Mouse (Mus musculus): ENCODE measurements around the gene Ssb.

The Ssb gene

DNA sequence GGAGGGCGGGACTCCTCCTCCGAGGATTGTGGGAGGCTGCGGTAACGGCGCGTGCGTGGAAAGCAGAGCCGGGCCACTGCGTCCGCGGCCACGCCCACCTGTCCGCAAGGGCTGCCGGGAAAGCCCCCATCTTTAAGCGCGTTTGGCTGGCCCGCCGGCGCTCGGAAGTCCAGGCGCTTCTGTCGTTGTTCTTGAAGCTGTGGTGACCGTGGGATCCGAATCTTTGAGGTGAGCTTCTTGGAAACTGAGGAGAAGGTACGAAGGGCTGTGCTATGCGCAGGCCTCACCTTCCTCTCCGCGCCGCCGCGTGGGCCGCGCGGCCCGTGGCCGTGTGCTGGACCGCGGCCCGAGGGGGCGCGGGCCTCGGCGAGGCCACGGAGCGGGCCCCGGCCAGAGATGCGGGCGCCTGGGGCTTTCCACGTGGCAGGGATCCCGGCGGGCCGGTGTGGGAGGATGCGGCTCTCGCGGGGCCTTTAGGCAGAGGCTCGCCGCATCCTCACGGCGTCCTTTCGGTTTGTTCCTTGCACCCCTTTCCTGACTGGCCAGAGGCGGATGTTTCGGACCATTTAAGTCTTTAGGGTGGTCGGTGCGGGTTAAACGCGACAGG lies at the start of gene Ssb:
Ssb (plus strand) TSS at position 78 of the 607 bp plus-strand sequence.
- peak; percentile 96 for DNase-seq

DNA sequence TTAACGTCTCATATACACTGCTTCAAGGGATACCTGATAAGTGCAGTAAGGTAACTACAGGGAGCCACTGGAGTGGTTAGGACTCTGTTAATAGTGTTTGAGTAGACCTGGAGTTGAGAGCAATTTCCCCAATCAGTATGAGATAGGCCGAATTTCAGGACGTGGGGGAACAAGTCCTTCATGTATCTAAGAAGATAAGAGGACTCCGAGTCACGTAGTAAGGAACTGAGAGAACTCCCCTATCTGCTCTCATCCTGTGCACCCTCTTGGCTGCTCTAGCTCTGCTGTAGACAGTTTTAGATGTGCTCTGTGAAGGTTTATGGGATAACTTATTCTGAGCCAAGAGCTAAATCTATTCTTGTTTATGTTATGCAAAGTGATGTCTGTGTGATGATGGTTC lies 44.8 kb upstream of the Ssb start:
- DNase-seq, result no peak

DNA sequence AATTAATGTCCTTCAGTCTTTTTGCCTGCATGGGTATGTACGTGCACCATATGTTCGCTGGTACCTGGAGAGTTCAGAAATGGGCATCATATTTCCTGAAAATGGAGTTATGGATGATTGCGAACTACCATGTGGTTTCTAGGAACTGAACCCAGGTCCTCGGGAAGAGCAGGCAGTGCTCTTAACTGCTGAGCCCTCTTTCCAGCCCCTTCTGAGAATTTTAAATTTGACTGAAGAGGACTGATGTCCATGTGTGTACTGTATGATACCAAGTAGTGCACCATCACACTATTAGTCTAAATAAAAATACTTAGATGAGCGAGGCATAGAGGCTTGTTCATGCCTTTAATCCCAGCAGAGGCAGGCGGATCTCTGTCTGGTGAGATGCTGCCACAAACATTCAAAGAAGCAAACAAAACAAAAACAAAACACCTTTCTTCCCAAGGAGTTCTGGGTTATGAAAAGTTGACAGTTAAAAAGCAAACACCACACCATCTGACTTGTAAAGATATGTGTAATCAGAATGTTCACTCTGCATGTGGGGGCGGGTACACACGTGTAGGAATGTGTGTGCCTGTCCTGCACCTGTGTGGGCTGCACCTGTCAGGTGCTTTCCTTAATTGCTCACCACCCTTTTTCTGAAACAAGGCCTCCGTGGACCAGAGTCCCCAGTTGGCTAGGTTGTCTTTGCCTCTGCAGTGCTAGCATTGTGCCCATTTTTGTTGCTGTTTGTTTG lies 42.8 kb upstream of the Ssb start:
- no peak for DNase-seq

DNA sequence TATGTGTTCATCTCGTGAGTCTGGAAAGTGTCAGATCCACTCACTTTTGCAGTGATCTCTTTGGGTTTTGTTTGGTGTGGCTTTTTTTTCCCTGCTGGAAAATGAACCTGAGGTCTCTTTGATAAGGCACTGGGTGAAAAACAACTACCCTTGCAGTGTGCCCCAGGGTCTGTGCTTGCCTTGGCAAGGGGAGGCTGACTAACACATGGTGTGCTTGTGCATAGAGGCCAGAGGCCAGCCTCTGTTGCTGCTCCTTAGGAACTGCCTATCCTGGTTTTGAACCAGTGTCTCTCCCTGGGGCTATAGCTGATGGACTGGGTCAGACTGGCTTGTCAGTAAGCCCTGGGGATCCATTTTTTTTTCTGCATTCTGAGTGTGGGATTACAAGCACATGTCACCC lies 41.2 kb upstream of the Ssb start:
- no peak for DNase-seq

DNA sequence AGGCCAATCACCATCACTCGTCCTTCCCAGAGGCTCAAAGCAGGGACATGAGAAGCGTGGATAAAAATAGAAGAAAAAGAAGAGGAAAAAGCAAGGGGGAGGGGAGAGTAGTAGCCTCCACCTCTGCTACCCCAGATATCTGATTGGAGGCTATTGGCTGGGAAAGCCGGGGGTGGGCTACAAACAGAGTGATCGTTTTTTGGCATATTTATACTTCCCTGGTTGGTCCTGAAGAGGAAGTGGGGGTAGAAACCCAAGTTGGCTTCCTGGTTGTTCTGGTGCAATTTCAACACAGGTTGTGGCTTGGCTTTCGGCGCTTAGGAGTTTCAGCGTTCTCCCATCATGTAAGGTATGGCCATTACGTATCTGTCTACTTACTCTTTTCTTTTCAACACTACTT lies 39.7 kb upstream of the Ssb start, which contains the start of gene Klhl23:
Klhl23 (plus strand) TSS at position 234 of the 400 bp plus-strand sequence.
- peak; percentile 55 for DNase-seq

DNA sequence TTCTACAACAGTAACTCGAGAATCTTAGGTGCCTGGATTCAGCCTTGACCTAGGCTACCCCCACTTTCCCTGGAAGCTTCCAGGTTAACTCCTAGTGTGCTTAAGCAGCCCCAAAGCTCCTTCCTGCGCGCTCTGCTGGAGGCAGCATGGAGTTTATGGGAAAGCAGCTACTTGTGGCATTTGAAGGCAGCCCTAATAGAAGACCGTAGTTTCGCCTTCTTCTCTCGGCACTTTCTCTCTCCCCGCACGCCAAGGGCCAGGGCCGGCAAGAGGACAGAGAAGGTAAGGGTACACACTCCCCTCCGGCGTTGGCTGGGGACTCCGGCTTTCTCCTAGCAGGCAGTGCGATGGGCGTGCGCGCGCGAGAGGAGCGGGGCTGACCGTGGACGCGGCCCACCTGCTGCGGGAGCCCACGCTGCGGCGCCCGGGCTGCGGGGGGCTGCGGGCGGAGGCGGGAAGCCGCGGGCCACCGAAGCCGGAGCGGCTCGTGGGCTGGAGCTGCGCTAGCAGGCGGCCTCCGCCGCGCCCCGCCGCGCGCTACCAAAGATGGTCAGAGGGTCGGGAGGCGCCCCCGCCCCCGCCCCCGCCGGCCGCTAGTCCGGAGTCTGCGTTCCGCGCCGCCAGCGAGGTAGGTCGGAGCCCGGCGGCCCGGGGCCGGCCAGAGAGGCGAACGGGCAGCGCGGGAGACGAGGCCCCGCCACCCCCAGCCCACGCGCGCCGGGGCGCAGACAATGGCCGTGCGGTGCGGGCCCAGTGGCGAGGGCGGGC lies 38.8 kb upstream of the Ssb start:
- DNase-seq, result peak; percentile 59

DNA sequence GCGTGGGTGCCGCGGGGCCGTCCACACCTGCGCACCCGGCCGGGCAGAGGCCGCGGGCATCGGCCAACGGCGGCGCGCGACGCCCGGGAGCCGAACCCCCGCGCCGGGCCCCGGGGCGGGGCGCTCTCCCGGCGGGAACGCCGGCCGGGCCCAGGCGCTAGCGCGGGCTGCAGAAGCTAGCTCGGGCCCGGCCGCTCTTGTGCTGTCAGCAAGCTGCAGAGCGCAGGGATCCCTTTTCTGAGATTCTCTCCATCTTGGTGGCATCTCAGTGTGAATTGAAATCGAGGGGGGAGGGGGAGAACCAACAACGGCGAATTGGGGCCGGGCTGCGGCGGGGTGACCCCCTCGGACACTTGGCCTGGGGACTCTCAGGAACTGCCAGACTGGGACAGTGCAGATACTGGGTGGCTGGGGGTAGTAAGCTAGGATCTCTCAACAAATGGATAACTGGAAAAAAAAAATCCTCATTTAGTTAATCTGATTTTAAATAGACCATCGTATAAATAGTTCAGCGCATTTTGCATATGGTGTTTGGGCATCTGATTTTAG lies 38.2 kb upstream of the Ssb start:
- DNase-seq, result peak; percentile 56

DNA sequence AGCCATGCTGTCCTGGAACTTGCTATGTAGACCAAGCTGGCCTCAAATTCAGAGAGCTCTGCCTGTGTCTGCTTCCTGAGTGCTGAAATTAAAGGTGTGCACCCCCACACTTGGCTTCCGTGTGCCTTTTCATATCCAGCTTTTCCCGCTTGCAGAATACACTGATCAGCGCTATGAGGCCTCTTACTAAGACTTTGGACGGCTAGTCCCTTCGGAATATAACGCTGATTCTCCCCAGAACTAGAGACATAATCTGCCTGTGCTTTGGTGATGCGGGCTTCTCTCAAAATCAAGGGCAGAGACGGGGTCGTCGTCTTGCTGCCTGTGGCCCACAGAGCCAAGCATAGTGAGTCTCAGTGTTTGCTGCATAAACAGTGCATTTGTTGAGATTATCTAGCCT lies 35.5 kb upstream of the Ssb start:
- no peak for DNase-seq

DNA sequence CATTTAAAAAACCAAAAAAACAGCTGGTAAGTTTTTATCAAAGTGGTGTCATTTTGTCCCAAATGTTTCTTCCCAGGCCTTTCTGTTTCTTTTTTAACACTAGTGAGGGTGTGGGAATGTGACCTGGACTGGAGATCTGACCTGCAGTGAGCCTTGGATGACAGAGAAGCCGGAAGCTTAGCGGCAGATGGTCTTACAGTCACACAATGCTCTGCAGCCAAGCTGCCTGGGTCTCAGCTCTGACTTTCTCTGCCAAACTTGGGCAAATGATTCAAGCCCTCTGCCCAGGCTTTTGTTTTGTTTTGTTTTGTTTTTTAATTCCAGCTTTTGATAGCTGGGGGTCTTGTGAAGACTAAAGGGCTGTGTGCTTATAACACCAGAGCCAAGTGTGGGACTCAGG lies 35.0 kb upstream of the Ssb start:
- DNase-seq, result peak; percentile 59

DNA sequence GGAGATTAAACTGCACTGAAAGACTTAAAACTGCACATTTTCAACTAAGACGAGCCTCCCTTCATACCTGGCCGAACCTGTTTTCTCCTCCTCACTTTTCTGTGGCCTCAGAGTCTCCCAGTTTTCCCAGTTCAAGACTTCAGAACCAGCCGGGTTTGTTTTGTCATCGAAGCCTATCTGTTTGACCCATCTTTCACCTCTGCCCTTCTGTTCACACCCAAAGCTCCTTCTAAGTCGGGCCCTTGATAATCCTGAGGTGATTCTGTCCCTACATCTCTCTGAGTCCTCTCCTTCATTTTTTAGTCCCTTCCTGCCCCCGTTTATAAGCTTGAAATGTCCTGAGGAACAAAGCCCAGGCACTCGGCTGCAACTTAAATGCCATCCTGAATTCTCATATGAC lies 33.3 kb upstream of the Ssb start:
- no peak for DNase-seq

DNA sequence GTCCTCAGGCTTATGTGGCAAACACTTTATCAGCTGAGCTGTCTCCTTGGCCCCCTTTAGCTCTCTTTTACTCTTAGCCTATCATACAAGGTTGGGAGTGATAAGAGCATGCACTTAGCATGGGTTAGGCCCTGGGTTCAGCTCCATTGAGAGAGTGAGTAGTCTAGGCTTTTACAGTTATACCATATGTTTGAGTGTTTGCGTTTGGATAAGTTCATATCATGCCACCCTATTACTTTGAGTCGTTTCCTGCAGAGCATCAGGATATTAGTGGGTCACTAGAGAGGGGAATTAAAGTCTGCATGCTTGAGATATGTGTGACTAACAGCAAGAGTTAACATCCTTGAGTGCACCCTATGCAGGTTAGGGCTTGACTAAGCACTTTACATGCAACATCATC lies 31.7 kb upstream of the Ssb start:
- DNase-seq, result no peak

DNA sequence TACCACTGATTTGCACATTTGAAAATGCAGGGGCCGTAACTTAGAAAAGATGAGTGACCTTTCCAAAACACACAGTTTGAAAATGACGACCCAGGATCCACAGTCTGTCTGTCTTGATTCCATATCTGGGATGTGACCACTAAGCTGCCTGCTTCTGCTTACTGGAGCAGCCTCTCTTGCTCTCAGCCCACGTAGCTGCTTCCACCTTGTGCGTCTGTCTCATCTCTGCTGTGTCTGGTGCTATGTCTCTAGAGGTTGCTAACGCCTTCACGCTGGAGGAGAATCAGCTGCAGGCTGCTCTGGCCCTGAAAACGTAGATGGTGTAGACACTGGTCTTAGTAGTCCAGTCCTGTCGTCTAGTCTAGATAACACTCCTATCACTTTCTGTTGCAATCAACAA lies 31.2 kb upstream of the Ssb start:
- DNase-seq, result no peak

DNA sequence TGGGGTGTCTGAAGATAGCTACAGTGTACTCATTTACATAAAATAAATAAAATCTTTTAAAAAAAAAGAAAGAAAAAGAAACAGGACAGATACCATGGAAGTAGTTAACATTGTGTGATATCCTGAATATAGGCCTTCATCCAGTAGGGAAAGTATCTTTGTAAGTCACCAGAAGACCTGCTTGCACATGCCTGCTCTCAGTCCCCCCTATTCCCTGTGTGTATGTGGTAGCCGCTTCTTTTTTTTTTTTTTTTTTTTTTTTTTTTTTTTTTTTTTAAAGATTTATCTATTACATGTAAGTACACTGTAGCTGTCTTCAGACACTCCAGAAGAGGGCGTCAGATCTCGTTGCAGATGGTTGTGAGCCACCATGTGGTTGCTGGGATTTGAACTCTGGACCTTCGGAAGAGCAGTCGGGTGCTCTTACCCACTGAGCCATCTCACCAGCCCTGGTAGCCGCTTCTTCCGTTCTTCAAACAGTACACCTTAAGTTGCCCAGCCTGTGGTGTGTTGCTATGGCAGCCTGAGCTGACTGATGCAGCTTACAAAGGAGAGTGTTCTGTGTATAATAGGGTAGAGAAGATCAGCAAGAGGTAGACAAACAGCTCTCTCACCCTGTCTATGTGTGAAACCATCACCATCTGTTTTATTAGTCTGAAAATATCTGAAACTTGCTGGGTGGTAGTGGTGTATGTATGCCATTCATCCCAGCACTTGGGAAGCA lies 24.0 kb upstream of the Ssb start:
- no peak for DNase-seq

DNA sequence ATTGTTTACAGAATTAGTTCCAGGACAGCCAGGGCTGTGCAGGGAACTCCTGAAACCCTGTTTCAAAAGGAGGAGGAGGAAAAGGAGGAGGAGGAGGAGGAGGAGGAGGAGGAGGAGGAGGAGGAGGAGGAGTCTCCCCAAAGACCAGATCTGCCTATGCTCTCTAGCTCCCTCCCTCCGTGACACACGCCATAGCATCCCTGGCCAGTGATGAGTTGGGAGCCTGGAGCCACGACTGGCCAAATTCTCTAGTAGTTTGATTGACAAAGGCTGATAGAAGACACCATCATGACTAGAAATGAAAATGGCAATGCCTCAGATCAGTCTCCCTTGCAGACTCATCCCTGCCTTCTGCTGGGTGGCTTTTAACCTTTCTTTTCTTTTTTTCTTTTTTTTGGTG lies 23.4 kb upstream of the Ssb start:
- no peak for DNase-seq

DNA sequence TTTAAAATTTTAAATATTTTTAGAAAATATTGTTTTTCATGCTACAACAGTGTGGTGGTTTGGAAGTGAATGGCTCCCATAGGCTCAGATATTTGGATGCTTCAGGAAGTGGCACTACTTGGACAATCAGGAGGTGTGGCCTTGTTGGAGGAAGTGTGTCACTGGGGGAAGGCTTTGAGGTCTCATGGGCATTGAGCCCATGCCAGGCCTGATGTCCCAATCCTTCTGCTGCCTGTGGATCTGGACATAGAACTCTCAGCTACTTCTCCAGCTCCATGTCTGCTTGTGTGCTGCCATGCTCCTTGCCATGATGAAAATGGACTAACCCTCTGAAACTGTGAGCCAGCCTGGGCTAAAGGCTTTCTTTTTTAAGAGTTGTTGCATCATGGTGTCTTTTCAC lies 22.7 kb upstream of the Ssb start:
- no peak for DNase-seq

DNA sequence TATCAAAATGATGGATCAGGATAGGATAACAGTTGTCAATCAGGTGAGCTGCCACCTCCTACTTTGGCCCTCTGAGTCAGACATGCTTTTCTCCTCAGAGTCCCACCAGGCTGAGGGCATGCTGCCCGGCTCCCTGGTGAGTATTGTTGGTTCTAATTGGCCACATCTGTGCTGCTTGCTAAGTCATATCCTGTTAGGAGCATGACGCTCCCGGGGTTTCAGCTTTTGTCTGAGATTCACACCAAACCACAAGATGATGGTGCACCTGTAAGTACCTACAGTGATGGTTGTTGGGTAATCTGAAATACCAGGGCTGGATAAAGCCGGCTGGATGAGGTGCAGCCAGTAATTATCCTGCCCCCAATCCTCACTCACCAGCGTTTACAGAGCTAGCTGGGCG lies 21.1 kb upstream of the Ssb start:
- no peak for DNase-seq

DNA sequence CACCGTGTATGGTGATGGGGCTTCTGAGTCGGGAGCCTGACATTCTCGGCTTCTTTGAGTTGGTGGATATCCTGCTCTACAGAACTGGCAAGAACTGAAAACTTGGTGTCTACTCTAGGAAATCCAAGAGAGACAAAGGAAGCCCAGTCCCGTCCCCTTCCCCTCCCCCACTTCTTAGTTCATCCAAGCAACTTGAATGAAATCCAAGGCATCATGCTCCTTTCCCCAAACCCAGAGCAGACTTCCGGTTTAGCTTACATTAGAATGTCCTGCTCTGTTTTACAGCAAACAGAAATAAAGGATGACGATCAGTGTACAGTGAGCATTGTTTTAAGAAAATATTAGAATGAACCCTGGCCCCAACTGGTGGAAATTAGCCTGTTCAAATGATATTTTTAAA lies 12.1 kb upstream of the Ssb start:
- DNase-seq, result peak; percentile 74

DNA sequence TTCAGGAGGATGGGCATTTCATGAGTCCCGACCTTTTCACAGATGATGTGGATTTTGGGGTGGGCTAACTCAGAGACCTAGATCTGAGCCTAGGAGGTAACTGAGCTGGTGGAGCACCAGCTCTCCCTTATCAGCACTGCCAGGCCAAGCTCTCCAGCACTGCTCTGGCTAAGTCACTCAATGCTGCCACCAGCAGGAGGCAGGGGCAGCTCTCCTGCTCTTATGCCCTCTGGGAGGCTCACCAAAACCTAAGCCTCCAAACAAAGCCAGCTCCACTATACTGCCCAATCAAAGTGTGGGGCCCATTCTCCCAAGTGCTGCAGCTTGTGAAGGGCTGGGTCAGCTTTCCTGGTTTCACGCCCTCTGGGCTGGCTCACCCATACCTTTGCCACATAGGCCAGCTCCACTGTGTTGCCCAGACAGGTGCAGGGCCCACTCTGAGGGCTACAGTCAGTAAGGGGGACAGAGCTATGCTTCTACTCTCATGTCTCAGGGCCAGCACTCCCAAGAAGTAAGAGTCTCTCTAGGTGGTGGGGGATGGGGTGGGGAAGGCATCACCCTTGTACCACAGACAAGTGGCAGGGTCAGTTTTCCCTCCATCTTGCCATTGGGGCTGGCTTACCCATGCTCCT lies 9.8 kb upstream of the Ssb start:
- DNase-seq, result no peak

DNA sequence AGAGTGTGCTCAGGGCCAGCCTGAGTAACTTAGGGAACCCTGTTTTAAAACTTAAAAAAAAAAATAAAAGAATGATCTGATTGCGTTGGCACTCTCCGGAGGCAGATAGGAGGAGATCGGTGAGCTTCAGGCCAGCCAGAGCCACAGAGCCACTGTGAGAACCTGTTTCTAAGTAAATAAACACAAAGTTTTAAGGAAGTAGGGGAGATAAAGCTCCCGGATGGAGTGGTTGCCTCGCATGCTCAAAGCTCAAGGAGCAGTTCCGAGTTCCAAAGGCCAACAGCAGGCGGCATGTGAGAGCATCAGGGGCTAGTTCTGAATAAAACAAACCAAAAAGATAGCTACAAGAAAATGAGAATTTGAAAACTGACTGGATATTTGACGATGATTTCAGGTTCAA lies 5.0 kb upstream of the Ssb start:
- peak; percentile 54 for DNase-seq

DNA sequence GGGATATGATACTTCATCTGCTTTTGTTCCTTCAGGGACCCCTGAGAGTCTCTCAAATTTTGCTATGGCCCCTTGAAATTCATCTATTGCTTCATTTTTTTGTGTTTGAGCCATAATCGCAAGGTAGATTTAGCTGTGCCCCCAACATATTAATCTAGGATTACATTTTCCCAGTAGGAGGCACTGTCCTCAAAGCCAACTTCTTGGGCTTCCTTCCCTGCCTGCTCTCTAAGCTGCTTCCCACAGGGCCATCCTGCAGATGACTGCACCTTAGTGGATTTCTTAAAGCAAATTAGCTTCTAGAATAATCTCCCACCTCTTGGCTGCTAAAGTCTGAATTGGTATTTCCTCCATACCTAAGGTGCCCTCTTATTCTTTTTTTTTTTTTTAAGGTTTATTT lies 3.5 kb upstream of the Ssb start:
- DNase-seq, result no peak

DNA sequence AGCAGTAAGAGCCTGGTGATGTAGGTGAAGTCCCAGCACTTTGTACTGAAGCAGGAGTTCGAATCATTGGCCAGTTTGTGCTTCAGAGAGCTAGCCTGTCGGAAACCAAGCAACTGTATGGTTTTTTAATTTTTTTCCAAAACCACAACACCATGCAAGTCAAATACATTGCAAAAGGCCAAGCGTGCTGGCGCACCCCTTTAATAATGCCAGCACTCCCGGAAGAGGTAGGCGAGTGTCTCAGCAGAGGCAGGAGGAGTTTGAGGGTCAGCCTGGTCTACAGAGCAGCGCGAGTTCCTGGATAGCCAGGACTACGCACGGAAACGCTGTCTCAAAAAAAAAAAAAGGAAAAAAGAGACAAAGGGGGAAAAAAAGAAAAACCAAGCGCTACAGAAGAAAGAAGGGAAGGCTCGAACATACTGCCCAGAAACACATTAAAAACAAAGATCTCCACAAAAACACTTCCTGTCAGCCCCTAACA lies 350 bp upstream of the Ssb start:
- DNase-seq, result peak; percentile 44

DNA sequence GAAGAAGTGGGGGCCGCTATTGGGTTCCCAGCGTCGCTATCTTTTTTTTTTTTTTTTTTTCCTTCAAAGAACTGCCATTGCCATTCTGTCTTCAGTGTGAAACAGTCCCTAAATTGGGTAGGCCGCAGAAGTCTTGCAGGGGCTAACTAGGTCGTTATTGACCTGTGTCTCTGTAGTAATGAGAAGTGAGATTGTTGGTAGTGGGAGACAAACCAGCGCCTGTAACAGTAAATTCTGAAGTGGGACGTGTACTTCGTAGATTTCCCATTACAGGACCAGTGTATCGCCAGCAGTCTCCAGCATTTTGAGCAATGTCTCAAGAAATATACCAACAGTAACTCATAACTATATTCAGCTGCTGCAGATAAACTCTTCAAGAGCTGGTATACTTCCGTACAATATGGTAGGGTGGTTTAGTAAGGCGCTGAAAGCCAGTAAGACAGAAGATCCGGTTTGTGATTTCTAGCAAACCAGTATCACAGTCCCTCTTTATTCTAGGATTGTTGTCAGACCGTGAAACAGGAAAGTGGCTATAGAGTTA lies 825 bp downstream of the Ssb start:
- DNase-seq, result no peak
